ENCODE assay signal across 9 mouse cellular contexts in the genomic region with DNA sequence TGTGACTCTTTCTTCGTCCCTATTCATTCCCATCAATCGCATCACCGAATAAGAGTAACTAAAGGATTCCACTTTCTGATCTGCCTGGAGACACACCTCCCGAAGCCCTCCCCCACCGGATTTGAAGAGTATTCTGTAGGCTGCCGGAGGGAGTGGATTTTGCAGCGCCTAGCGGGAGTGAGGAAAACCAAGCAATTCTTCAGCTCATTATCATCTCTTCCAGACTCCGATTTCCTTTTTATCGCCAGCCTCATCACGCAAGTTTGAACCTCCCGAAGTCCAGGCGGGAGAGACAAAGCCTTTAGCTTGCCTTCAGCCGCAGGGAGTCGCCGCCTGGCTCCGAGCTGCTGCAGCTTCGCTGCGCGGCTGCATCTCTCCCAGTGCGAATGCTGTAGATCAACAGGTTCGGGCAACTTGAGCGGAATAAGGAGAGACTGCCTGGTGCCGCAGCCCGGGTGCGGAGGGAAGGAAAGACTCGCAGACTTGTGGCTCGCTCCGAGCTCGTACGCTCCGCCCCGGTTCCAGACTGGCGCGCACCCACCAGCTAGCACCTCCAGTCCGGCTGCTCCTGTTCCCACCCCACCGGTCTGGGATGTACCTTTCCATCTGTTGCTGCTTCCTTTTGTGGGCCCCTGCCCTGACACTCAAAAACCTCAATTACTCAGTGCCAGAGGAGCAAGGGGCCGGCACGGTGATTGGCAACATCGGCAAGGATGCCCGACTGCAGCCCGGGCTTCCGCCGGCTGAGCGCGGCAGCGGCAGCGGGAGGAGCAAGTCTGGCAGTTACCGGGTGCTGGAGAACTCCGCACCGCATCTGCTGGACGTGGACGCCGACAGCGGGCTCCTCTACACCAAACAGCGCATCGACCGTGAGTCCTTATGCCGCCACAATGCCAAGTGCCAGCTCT. TPM values are rescaled to one million over a fixed set of nuclear protein-coding genes. Genes with fewer than 3 reads are reported as not detected.
DNase-seq lines count a peak whose midpoint lies in the region; ATAC-seq and TF ChIP-seq lines count a peak whose summit lies in the region.
"Had no signal": no experiment of that assay in that cellular context is flagged by ENCODE, and none has a peak within 500 bp of the region (broad histone marks: within the 10 kb centered on the region; RNA-seq: fewer than 3 reads in every experiment).

No protein-coding gene starts in this region.

- peak overlapping the region; percentile 55 for H3K9ac ChIP-seq in heart, adult 2 months (ENCODE audit: low read depth, low read length)
- H3K9ac ChIP-seq in limb, embryonic 13.5 days: peak overlapping the region; percentile 71
- peak overlapping the region; percentile 56 for H3K9ac ChIP-seq in neural tube, embryonic 12.5 days

- intact Hi-C loops in heart, adult 2 months (cut with DNase I): loop anchor here (2.0 to 10.0 kb wide), 3 partner anchors 17 to 1879 kb away; no protein-coding TSS in a partner anchor

- no peaks in the 10 kb centered on the region for H3K36me3 ChIP-seq in embryonic facial prominence, embryonic 10.5 days (replicated peaks)
- H3K36me3 ChIP-seq in heart, adult 2 months (ENCODE audit: control insufficient read depth, insufficient read depth, low read length): no peaks in the 10 kb centered on the region
- H3K36me3 ChIP-seq in kidney, adult 2 months (ENCODE audit: control insufficient read depth, insufficient read depth, low read length): no peaks in the 10 kb centered on the region
- H3K36me3 ChIP-seq in limb, embryonic 13.5 days: no peaks in the 10 kb centered on the region
- H3K36me3 ChIP-seq in neural tube, embryonic 12.5 days: no peaks in the 10 kb centered on the region

- peaks cover 57% of the 10 kb centered on the region for H3K27me3 ChIP-seq in embryonic facial prominence, embryonic 10.5 days (replicated peaks; ENCODE audit: low read depth, poor library complexity, severe bottlenecking)
- H3K27me3 ChIP-seq in heart, adult 2 months (ENCODE audit: control insufficient read depth, insufficient read depth, low read length): peaks cover 13% of the 10 kb centered on the region; the same call in 1 of the 2 replicates
- H3K27me3 ChIP-seq in kidney, adult 2 months (replicated peaks; ENCODE audit: control insufficient read depth, insufficient read depth, low read length): peaks cover 1% of the 10 kb centered on the region; the same call in 1 of the 2 replicates
- H3K27me3 ChIP-seq in limb, embryonic 13.5 days: peaks cover 55% of the 10 kb centered on the region
- H3K27me3 ChIP-seq in neural tube, embryonic 12.5 days (replicated peaks): peaks cover 21% of the 10 kb centered on the region
- H3K27me3 ChIP-seq: CH12.LX had no signal

- no peak for TF ChIP-seq CTCF in lung, adult 2 months (IDR thresholded peaks at IDR 0.05; ENCODE audit: insufficient read depth, low read length)
- no peak for TF ChIP-seq CTCF in heart, adult 2 months (IDR thresholded peaks at IDR 0.05)
- no peak for TF ChIP-seq CTCF in kidney, adult 2 months (conservative IDR thresholded peaks at IDR 0.05; ENCODE audit: insufficient read depth, insufficient read length, low read depth, low read length)

- no peaks in the 10 kb centered on the region for H3K79me2 ChIP-seq in heart, adult 2 months (replicated peaks; ENCODE audit: control insufficient read depth, insufficient read depth, low read length)

- TF ChIP-seq EP300 in heart, adult 2 months (IDR thresholded peaks at IDR 0.05; ENCODE audit: insufficient read depth, low read depth, low read length): no peak

- ATAC-seq in limb, embryonic 13.5 days (ENCODE audit: low FRiP score, low read depth): no peak
- no peak for ATAC-seq in neural tube, embryonic 12.5 days (ENCODE audit: low FRiP score, low read depth)

- peak; percentile 38 for DNase-seq in lung, adult 2 months
- DNase-seq in lung, postnatal 25 days (ENCODE audit: low spot score): no peak
- peak; percentile 68 for DNase-seq in embryonic facial prominence, embryonic 10.5 days (ENCODE audit: low spot score)
- peak; percentile 47 to 63 for DNase-seq in heart, adult 2 months
- peak; percentile 38 for DNase-seq in kidney, adult 2 months
- no peak for DNase-seq in spleen, postnatal 4 days (ENCODE audit: low spot score in 2 of 2)

- TF ChIP-seq POLR2A in lung, adult 2 months (IDR thresholded peaks at IDR 0.05; ENCODE audit: borderline replicate concordance, extremely low read depth, low read depth, low read length): no peak
- no peak for TF ChIP-seq POLR2A in heart, adult 2 months (IDR thresholded peaks at IDR 0.05; ENCODE audit: insufficient read depth, low read depth, low read length)
- no peak for TF ChIP-seq POLR2A in kidney, adult 2 months (IDR thresholded peaks at IDR 0.05; ENCODE audit: low read depth, low read length)

- H3K27ac ChIP-seq in embryonic facial prominence, embryonic 10.5 days (replicated peaks): peak overlapping the region; percentile 66
- H3K27ac ChIP-seq in heart, adult 2 months: peak overlapping the region; percentile 73
- no peak overlapping the region for H3K27ac ChIP-seq in kidney, adult 2 months (ENCODE audit: insufficient read depth, low read depth, low read length)
- H3K27ac ChIP-seq in limb, embryonic 13.5 days: peak overlapping the region; percentile 52; the same call in 1 of the 2 replicates
- no peak overlapping the region for H3K27ac ChIP-seq in neural tube, embryonic 12.5 days

- H3K4me3 ChIP-seq in lung, adult 2 months (replicated peaks; ENCODE audit: extremely low read depth, low read depth, low read length): peak overlapping the region; percentile 85
- H3K4me3 ChIP-seq in embryonic facial prominence, embryonic 10.5 days: peak overlapping the region; percentile 70
- peak overlapping the region; percentile 63 for H3K4me3 ChIP-seq in heart, adult 2 months
- H3K4me3 ChIP-seq in kidney, adult 2 months (ENCODE audit: insufficient read depth, low read depth, low read length): peak overlapping the region; percentile 46
- peak overlapping the region; percentile 59 for H3K4me3 ChIP-seq in limb, embryonic 13.5 days
- H3K4me3 ChIP-seq in neural tube, embryonic 12.5 days: peak overlapping the region; percentile 59

- H3K9me3 ChIP-seq in embryonic facial prominence, embryonic 10.5 days: no peaks in the 10 kb centered on the region
- no peaks in the 10 kb centered on the region for H3K9me3 ChIP-seq in limb, embryonic 13.5 days
- H3K9me3 ChIP-seq in neural tube, embryonic 12.5 days: no peaks in the 10 kb centered on the region

- under 1% methylated on average over 59 of the region's 59 CpGs for WGBS in lung, adult 2 months
- under 1% methylated on average over 59 of the region's 59 CpGs for WGBS in embryonic facial prominence, embryonic 10.5 days
- under 1% methylated on average over 59 of the region's 59 CpGs for whole genome bisulfite sequencing in heart, adult 2 months
- WGBS in kidney, adult 2 months: 1% methylated on average over 59 of the region's 59 CpGs
- under 1% methylated on average over 59 of the region's 59 CpGs for WGBS in limb, embryonic 13.5 days
- under 1% methylated on average over 59 of the region's 59 CpGs for WGBS in neural tube, embryonic 12.5 days

- peak overlapping the region; percentile 89 for H3K4me2 ChIP-seq in limb, embryonic 13.5 days (replicated peaks)
- peak overlapping the region; percentile 96 for H3K4me2 ChIP-seq in neural tube, embryonic 12.5 days (replicated peaks)

- H3K4me1 ChIP-seq in lung, adult 2 months (ENCODE audit: control insufficient read depth, insufficient read depth, low read length): no peaks in the 10 kb centered on the region
- peaks cover 36% of the 10 kb centered on the region for H3K4me1 ChIP-seq in embryonic facial prominence, embryonic 10.5 days
- H3K4me1 ChIP-seq in heart, adult 2 months (ENCODE audit: control insufficient read depth, insufficient read depth, low read length): no peaks in the 10 kb centered on the region
- H3K4me1 ChIP-seq in kidney, adult 2 months (ENCODE audit: control insufficient read depth, insufficient read depth, low read length): peaks cover 4% of the 10 kb centered on the region; the same call in 1 of the 2 replicates
- peaks cover 32% of the 10 kb centered on the region for H3K4me1 ChIP-seq in limb, embryonic 13.5 days
- H3K4me1 ChIP-seq in neural tube, embryonic 12.5 days: peaks cover 10% of the 10 kb centered on the region

RNA-seq across cellular contexts. Expression of gene Pcdh17, which starts 2.4 kb away (rescaled TPM):
- 9.1 and 9.3 TPM in 2 replicates for polyA plus RNA-seq in lung, adult 2 months (2012; rRNA removed)
- 6.6 and 6.7 TPM in 2 replicates for polyA plus RNA-seq in embryonic facial prominence, embryonic 10.5 days (2016; fragmentation: Nextera tagmentation; extraction: Ambion mirVana)
- 1 to 10 TPM; 1.7 to 2.4 TPM for total RNA-seq in heart, adult 2 months (2021)
- 1.2 and 2.0 TPM in 2 replicates for polyA plus RNA-seq in heart, adult 2 months (2012; rRNA removed)
- 5.0 and 5.2 TPM in 2 replicates for polyA plus RNA-seq in kidney, adult 2 months (2012; rRNA removed)
- 8.6 and 8.9 TPM in 2 replicates for polyA plus RNA-seq in limb, embryonic 13.5 days (2015; fragmentation: Nextera tagmentation; extraction: Ambion mirVana)
- polyA plus RNA-seq in neural tube, embryonic 12.5 days (2016; fragmentation: Nextera tagmentation; extraction: Ambion mirVana): 13.0 and 13.2 TPM in 2 replicates

Comparison
In these comparisons a context has a peak if more than half of its experiments do, and no peak if none do; other contexts are left out.
1. DNase-seq: peak in lung, adult 2 months (single experiment), embryonic facial prominence, embryonic 10.5 days (single experiment), heart, adult 2 months (2 of 2) and kidney, adult 2 months (single experiment); none in lung, postnatal 25 days (single experiment) and spleen, postnatal 4 days (0 of 2).
2. H3K27ac ChIP-seq: peak in embryonic facial prominence, embryonic 10.5 days (single experiment), heart, adult 2 months (single experiment) and limb, embryonic 13.5 days (single experiment); none in kidney, adult 2 months (single experiment) and neural tube, embryonic 12.5 days (single experiment).
3. Peak in every context shown above with its lines, with median percentiles within 50 percentile points of each other: H3K4me3 ChIP-seq and H3K9ac ChIP-seq.